Mouse (Mus musculus) thymus, adult 2 months (tissue): ENCODE data around the gene Npepps.

Source experiments
- CTCF ChIP-seq: fragments of 200-500 bp; IDR thresholded peaks from 2 replicates; pipeline ENCODE4 v1.5.1; 2012; ENCODE audit warnings: mild to moderate bottlenecking, control low read depth, low read length, moderate library complexity, borderline replicate concordance; ENCODE audit not compliant: control insufficient read depth, poor library complexity, insufficient read depth; ENCODE audit errors: extremely low read depth
- POLR2A ChIP-seq: fragments of 200-500 bp; IDR thresholded peaks from 2 replicates; pipeline ENCODE4 v1.6.1; 2012; ENCODE audit warnings: mild to moderate bottlenecking, low read length, control low read depth, moderate library complexity; ENCODE audit not compliant: control insufficient read depth, poor library complexity, insufficient read depth; ENCODE audit errors: extremely low read depth

DNA sequence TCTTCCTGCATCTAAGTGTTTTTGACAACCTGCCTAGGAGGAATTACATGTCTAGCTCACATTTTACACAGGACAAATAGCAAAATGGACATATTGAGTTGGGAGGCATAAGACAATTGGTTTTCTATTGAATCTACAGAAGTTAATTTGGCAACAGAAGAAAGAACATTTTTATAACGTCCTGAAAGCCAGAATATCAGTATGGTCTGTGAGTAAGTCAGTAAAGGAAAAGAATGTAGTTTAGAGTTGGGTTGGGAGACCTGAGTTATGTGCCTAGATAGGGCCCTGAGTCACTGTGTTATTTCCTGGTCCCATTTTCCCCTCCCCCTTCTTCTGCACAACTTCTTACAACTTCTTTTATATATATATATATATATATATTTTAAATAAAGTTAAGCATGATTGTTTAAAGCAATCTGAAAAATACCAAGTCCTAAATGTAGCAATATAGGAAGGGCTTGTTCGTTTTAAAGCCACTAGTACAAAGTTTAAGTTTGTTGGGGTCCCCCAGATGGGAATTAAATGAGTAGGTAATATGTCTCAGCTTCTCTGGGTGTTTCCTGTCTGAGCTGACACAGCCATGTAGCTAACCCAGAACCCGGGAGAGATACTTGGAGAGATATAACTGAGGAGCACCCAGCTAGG lies 28.5 kb upstream of the Npepps start:
- no peak for TF ChIP-seq CTCF
- TF ChIP-seq POLR2A, result no peak
